Mouse (Mus musculus): ENCODE data around the gene Mtr.

DNA sequence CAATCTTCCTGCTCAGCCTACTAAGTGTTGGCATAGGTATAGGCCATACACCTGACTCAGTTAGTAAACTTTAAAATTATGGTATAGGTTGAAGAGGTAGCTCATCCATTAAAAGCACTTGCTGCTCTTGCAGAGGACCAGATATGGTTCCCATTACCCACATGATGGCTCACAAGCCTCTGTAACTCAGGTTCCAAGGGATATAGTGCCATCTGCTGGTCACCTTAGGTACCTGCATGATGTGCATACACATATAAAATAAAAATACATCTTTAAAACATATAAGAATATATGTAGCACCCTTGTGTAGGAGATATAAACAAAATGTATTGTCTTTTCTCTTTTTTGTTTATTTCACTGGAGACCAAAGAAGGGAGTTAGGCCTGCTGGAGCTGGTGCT lies 3.6 kb upstream of the Mtr start:
- TF ChIP-seq CTCF (IDR thresholded peaks at IDR 0.05; ENCODE audit: low read depth) (peak; percentile 64), EP300 (IDR thresholded peaks at IDR 0.05; ENCODE audit: low read depth) (no peak)
